Mouse (Mus musculus) heart, embryonic 12.5 days (tissue): ENCODE data around the gene Parp12. TPM values are rescaled to one million over a fixed set of nuclear protein-coding genes. Genes with fewer than 3 reads are reported as not detected.

ENCODE experiments used
- ATAC-seq: fragments of 200-750 bp; cut with Nextera tagmentation; 2 replicates; pipeline ENCODE4 v1.8.0; 2017; ENCODE audit warnings: moderate TSS enrichment, moderate library complexity; ENCODE audit not compliant: insufficient number of reproducible peaks, low FRiP score
- H3K27ac ChIP-seq: fragments of 300-500 bp; sonication (generic); 2 replicates; pipeline ENCODE4 v1.5.1; 2016; ENCODE audit warnings: mild to moderate bottlenecking, moderate library complexity; ENCODE audit not compliant: poor library complexity, severe bottlenecking
- H3K27me3 ChIP-seq: fragments of 300-500 bp; sonication (generic); replicated peaks from 2 replicates; pipeline ENCODE4 v1.6.1; 2016; ENCODE audit warnings: mild to moderate bottlenecking, moderate library complexity
- H3K36me3 ChIP-seq: fragments of 300-500 bp; sonication (generic); 2 replicates; pipeline ENCODE4 v1.6.1; 2016; ENCODE audit warnings: mild to moderate bottlenecking, moderate library complexity
- H3K4me1 ChIP-seq: fragments of 300-500 bp; sonication (generic); replicated peaks from 2 replicates; pipeline ENCODE4 v1.6.1; 2016; ENCODE audit warnings: mild to moderate bottlenecking
- H3K4me2 ChIP-seq: fragments of 300-500 bp; sonication (generic); 2 replicates; pipeline ENCODE4 v1.6.1; 2016; ENCODE audit warnings: mild to moderate bottlenecking, moderate library complexity
- H3K4me3 ChIP-seq: fragments of 300-500 bp; sonication (generic); 2 replicates; pipeline ENCODE4 v1.5.1; 2016; ENCODE audit warnings: mild to moderate bottlenecking
- H3K9ac ChIP-seq: fragments of 300-500 bp; sonication (generic); 2 replicates; pipeline ENCODE4 v1.6.1; 2016; ENCODE audit warnings: mild to moderate bottlenecking, moderate library complexity
- H3K9me3 ChIP-seq: fragments of 300-500 bp; sonication (generic); replicated peaks from 2 replicates; pipeline ENCODE4 v1.6.1; 2016; ENCODE audit warnings: mild to moderate bottlenecking, moderate library complexity
- WGBS: fragments of 180-500 bp; shearing (Covaris S2); methylation state at CpG from one replicate; pipeline ENCODE4 v1.1.7; 2016; 5-methylcytosine and 5-hydroxymethylcytosine counted together
- polyA plus RNA-seq: library from polyadenylated mRNA; unstranded; fragments of >200 nt; fragmentation: Nextera tagmentation; extraction: Ambion mirVana; gene quantifications from 2 replicates; pipeline ENCODE4 v1.2.1, GENCODE M21; 2016

Gene Parp12
- polyA plus RNA-seq, 1 experiment from 2014 or later, result 10.3 TPM

- 78% methylated on average over 3 of the region's 3 CpGs for WGBS
- Histone ChIP-seq H3K27ac (no peak overlapping the region), H3K9ac (no peak overlapping the region)
These were observed 5.4 kb downstream of the Parp12 start for GRCm38 (mm10) chr6:39112701-39113100.

DNA sequence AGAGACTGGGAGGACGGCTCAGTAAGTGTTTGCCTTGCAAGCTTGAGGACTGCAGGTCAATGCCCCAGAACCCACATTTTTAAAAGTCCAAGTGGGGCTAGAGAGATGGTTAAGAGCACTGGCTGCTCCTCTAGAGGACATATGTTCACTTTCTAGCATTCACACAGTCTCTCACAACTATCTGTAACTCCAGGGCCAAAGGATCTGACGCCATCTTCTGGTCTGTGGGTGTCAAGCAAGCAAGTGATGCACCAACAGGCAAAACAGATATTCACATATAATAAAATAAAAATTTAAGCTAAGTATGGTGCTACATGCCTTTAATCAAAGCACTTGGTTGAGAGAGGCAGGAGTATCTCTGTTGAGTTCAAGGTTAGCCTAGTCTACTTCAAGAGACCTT lies 11.3 kb downstream of the Parp12 start:
- no peak overlapping the region for H3K27ac ChIP-seq
- H3K4me1 ChIP-seq, result no peaks in the 10 kb centered on the region
- H3K9me3 ChIP-seq, result no peaks in the 10 kb centered on the region
- no peaks in the 10 kb centered on the region for H3K27me3 ChIP-seq
- 60% methylated on average over 2 of the region's 2 CpGs for WGBS
- H3K36me3 ChIP-seq, result peaks cover 8% of the 10 kb centered on the region; the same call in 1 of the 2 replicates
- no peak overlapping the region for H3K9ac ChIP-seq
- H3K4me2 ChIP-seq, result no peak overlapping the region
- no peak overlapping the region for H3K4me3 ChIP-seq
- ATAC-seq, result no peak

More at GRCm38 (mm10) chr6:39112701-39113100, 5.4 kb downstream of the Parp12 start:
- no peaks in the 10 kb centered on the region for H3K27me3 ChIP-seq
- peaks cover 3% of the 10 kb centered on the region; the same call in 1 of the 2 replicates for H3K36me3 ChIP-seq
- no peak overlapping the region for H3K4me2 ChIP-seq
- H3K9me3 ChIP-seq, result no peaks in the 10 kb centered on the region
- H3K4me3 ChIP-seq, result no peak overlapping the region
- peaks cover 13% of the 10 kb centered on the region for H3K4me1 ChIP-seq
- no peak for ATAC-seq

DNA sequence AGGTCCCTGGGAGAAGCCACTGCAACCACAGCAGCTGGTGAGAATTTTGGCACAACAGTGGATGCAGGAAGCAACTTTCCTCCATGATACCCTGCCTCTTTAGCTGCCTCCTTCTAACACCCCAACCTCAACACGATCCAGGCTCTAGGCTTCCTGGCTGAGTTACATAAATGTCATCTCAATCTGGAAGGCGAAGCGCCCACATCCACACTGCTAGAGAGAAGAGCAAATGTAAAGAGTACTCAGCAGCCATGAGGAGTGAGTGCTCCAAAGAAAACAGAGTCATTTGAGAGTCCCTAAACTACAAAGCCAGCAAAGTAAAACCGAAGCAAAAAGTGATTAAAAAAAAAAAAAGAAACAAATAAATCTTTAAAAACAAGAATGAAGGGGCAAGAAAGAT lies 13.5 kb downstream of the Parp12 start:
- Histone ChIP-seq H3K4me3 (no peak overlapping the region), H3K9ac (no peak overlapping the region), H3K36me3 (peaks cover 5% of the 10 kb centered on the region; the same call in 1 of the 2 replicates), H3K9me3 (no peaks in the 10 kb centered on the region), H3K27me3 (no peaks in the 10 kb centered on the region), H3K4me1 (no peaks in the 10 kb centered on the region), H3K27ac (no peak overlapping the region), H3K4me2 (no peak overlapping the region)
- ATAC-seq, result no peak
- 77% methylated on average over 4 of the region's 4 CpGs for WGBS

- Histone ChIP-seq H3K27ac (no peak overlapping the region), H3K9me3 (no peaks in the 10 kb centered on the region), H3K4me3 (no peak overlapping the region), H3K36me3 (no peaks in the 10 kb centered on the region), H3K4me2 (no peak overlapping the region), H3K4me1 (no peaks in the 10 kb centered on the region), H3K9ac (no peak overlapping the region), H3K27me3 (no peaks in the 10 kb centered on the region)
- ATAC-seq, result no peak
These were observed 41.7 kb downstream of the Parp12 start for GRCm38 (mm10) chr6:39076498-39076897.

- ATAC-seq, result no peak
- Histone ChIP-seq H3K27ac (no peak overlapping the region), H3K27me3 (no peaks in the 10 kb centered on the region), H3K4me3 (no peak overlapping the region), H3K9me3 (no peaks in the 10 kb centered on the region), H3K4me2 (no peak overlapping the region), H3K4me1 (no peaks in the 10 kb centered on the region), H3K36me3 (no peaks in the 10 kb centered on the region), H3K9ac (no peak overlapping the region)
These were observed 44.0 kb downstream of the Parp12 start for GRCm38 (mm10) chr6:39074186-39074585.

GRCm38 (mm10) chr6:39072664-39073063 lies 45.5 kb downstream of the Parp12 start:
- ATAC-seq, result no peak
- no peaks in the 10 kb centered on the region for H3K36me3 ChIP-seq
- H3K27ac ChIP-seq, result no peak overlapping the region
- no peak overlapping the region for H3K4me3 ChIP-seq
- WGBS, result 71% methylated on average over 5 of the region's 5 CpGs
- H3K27me3 ChIP-seq, result no peaks in the 10 kb centered on the region
- H3K4me1 ChIP-seq, result no peaks in the 10 kb centered on the region
- H3K9ac ChIP-seq, result no peak overlapping the region
- no peak overlapping the region for H3K4me2 ChIP-seq
- no peaks in the 10 kb centered on the region for H3K9me3 ChIP-seq

GRCm38 (mm10) chr6:39066935-39067578 lies 51.1 kb downstream of the Parp12 start:
- H3K27ac ChIP-seq, result no peak overlapping the region
- H3K36me3 ChIP-seq, result no peaks in the 10 kb centered on the region

GRCm38 (mm10) chr6:39063541-39063940 lies 54.6 kb downstream of the Parp12 start:
- Histone ChIP-seq H3K27ac (no peak overlapping the region), H3K36me3 (no peaks in the 10 kb centered on the region), H3K4me1 (peaks cover 26% of the 10 kb centered on the region), H3K4me3 (no peak overlapping the region), H3K27me3 (no peaks in the 10 kb centered on the region), H3K4me2 (no peak overlapping the region), H3K9me3 (no peaks in the 10 kb centered on the region), H3K9ac (no peak overlapping the region)
- no peak for ATAC-seq
- WGBS, result 45% methylated on average over 2 of the region's 2 CpGs

More at GRCm38 (mm10) chr6:39066935-39067578, 51.1 kb downstream of the Parp12 start:
- Histone ChIP-seq H3K4me3 (no peak overlapping the region), H3K4me2 (no peak overlapping the region), H3K27me3 (no peaks in the 10 kb centered on the region), H3K9me3 (no peaks in the 10 kb centered on the region), H3K4me1 (peaks cover 4% of the 10 kb centered on the region; the same call in 1 of the 2 replicates), H3K9ac (no peak overlapping the region)
- no peak for ATAC-seq
- WGBS, result 37% methylated on average over 12 of the region's 12 CpGs

DNA sequence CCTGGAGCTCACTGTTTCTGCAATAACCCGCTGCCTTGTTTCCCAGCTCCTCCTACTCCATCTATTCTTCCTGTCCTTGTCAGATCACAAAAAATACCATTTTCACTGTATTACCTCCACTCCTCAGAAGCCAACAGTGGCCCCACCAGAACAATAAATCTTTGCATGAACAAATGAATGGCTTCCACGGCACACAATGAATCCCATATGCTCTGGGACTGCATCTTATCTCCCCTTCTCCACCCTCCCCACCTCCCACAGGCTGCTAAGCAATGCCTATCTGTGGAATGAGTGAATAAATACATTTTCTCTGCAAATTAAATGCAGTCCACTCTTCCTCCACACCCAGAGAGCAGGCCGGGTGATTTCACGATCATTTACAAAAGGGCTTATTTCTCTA lies 57.0 kb downstream of the Parp12 start:
- Histone ChIP-seq H3K36me3 (no peaks in the 10 kb centered on the region), H3K27me3 (no peaks in the 10 kb centered on the region), H3K9ac (no peak overlapping the region), H3K27ac (no peak overlapping the region), H3K4me3 (no peak overlapping the region), H3K4me2 (no peak overlapping the region), H3K4me1 (peaks cover 23% of the 10 kb centered on the region), H3K9me3 (no peaks in the 10 kb centered on the region)
- ATAC-seq, result no peak
- 53% methylated on average over 4 of the region's 4 CpGs for WGBS

DNA sequence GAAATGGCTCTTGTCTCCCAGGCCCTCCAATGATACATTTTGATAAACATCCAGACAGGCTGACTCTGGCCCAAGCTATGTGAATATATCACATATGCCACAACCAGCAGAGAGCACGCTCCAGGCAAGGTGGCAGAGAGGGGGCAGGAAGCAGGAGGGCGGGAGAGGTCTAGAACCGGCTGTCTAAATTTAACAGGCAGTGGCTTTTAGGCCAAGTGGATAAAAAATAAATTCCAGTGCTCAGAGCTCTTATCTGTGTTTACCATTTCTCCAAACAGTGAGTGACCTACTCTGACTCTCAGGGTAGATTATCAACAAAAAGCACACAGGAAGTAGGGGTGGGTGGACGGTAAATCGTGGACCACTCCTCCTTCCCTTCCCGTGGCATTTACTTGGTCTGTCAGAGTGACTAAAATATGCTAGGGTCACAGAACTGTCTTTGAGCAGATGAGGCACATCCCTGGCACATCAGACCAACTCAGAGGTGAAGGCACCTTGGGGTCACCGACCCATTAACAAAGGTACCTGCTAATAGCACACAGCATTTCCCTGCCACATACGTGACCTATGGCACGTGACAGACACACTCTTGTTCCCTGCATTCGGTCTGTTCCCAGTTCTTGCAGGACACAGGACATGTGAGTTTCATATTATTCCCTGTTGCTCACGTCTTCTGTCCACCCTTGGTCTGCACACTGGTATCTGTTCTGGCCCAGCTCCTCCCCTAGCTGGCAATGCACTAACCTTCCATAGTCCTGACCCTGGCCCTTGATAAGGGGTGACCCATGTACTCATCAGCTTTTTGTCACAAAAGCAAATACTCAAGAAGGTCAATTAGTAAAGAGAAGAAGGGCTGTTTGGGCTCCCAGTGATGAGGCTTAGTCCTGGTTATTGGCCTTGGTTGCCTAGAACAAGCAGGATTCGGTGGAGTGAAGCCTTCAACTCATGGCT lies 58.3 kb downstream of the Parp12 start:
- Histone ChIP-seq H3K36me3 (no peaks in the 10 kb centered on the region), H3K27me3 (no peaks in the 10 kb centered on the region), H3K4me2 (no peak overlapping the region), H3K4me3 (no peak overlapping the region), H3K27ac (peak overlapping the region; percentile 9; the same call in 1 of the 2 replicates), H3K9ac (no peak overlapping the region), H3K4me1 (peaks cover 31% of the 10 kb centered on the region), H3K9me3 (no peaks in the 10 kb centered on the region)
- ATAC-seq, result no peak
- WGBS, result 38% methylated on average over 12 of the region's 12 CpGs

- 58% methylated on average over 3 of the region's 3 CpGs for WGBS
- no peak for ATAC-seq
- no peak overlapping the region for H3K4me3 ChIP-seq
These were observed 59.2 kb downstream of the Parp12 start for GRCm38 (mm10) chr6:39058936-39059335.

More at GRCm38 (mm10) chr6:39058936-39059335, 59.2 kb downstream of the Parp12 start:
- Histone ChIP-seq H3K9ac (no peak overlapping the region), H3K27me3 (no peaks in the 10 kb centered on the region), H3K9me3 (no peaks in the 10 kb centered on the region), H3K27ac (no peak overlapping the region), H3K4me2 (no peak overlapping the region), H3K36me3 (no peaks in the 10 kb centered on the region), H3K4me1 (peaks cover 31% of the 10 kb centered on the region)
